Mouse (Mus musculus) stomach, postnatal 0 days (tissue): ENCODE results near the gene Ccser2. TPM values are rescaled to one million over a fixed set of nuclear protein-coding genes. Genes with fewer than 3 reads are reported as not detected.
A peak's percentile ranks its signal among the peaks of the same experiment; 100 is the strongest.

Experiments
- ATAC-seq: fragments of 200-750 bp; cut with Nextera tagmentation; 2 replicates; pipeline ENCODE4 v1.8.0; 2017; ENCODE audit not compliant: low FRiP score, low TSS enrichment
- DNase-seq: peaks from one replicate; pipeline ENCODE4 v3.0.0-alpha.2; 2016; ENCODE audit warnings: low spot score
- H3K27ac ChIP-seq: fragments of 300-500 bp; sonication (generic); replicated peaks from 2 replicates; pipeline ENCODE4 v1.5.1; 2014; ENCODE audit warnings: mild to moderate bottlenecking, control low read depth
- H3K27me3 ChIP-seq: fragments of 300-500 bp; sonication (generic); 2 replicates; pipeline ENCODE4 v1.6.1; 2014; ENCODE audit warnings: low read length; ENCODE audit not compliant: control insufficient read depth, insufficient read depth
- H3K36me3 ChIP-seq: fragments of 300-500 bp; sonication (generic); 2 replicates; pipeline ENCODE4 v1.6.1; 2014; ENCODE audit warnings: low read length, mixed read lengths; ENCODE audit not compliant: control insufficient read depth, insufficient read depth
- H3K4me1 ChIP-seq: fragments of 300-500 bp; sonication (generic); replicated peaks from 2 replicates; pipeline ENCODE4 v1.6.1; 2014; ENCODE audit warnings: antibody characterized with exemption; ENCODE audit not compliant: control insufficient read depth, insufficient read depth
- H3K4me2 ChIP-seq: fragments of 300-500 bp; sonication (generic); replicated peaks from 2 replicates; pipeline ENCODE4 v1.6.1; 2014; ENCODE audit warnings: low read depth, mild to moderate bottlenecking, control low read depth, moderate library complexity
- H3K4me3 ChIP-seq: fragments of 300-500 bp; sonication (generic); 2 replicates; pipeline ENCODE4 v1.5.1; 2014; ENCODE audit warnings: low read depth, low read length, control low read depth
- H3K9ac ChIP-seq: fragments of 300-500 bp; sonication (generic); 2 replicates; pipeline ENCODE4 v1.6.1; 2014; ENCODE audit warnings: mild to moderate bottlenecking, low read length, control low read depth, mixed read lengths
- H3K9me3 ChIP-seq: fragments of 300-500 bp; sonication (generic); 2 replicates; pipeline ENCODE4 v1.6.1; 2016; ENCODE audit warnings: low read length; ENCODE audit not compliant: control insufficient read depth
- CTCF ChIP-seq: IDR thresholded peaks from 2 replicates; pipeline ENCODE4 v1.5.1; 2016; ENCODE audit warnings: antibody characterized with exemption, low read depth, mild to moderate bottlenecking, moderate library complexity
- EP300 ChIP-seq: optimal IDR thresholded peaks from 2 replicates; pipeline ENCODE3; 2016; ENCODE audit warnings: antibody characterized with exemption
- WGBS: fragments of 180-500 bp; shearing (Covaris S2); extraction: QIAGEN DNeasy Blood & Tissue Kit; methylation state at CpG from one replicate; pipeline ENCODE4 v1.1.7; 2014; 5-methylcytosine and 5-hydroxymethylcytosine counted together
- polyA plus RNA-seq: library from polyadenylated mRNA; unstranded; fragments of >200 nt; fragmentation: Nextera tagmentation; extraction: Ambion mirVana; gene quantifications from 2 replicates; pipeline ENCODE4 v1.2.1, GENCODE M21; 2015

The Ccser2 gene
- polyA plus RNA-seq, 1 experiment from 2014 or later: 19.7 TPM

- ATAC-seq (peak; percentile 80), DNase-seq (peak; percentile 34)
- no peaks in the 10 kb centered on the region for H3K4me1 ChIP-seq
- H3K27me3 ChIP-seq: no peaks in the 10 kb centered on the region
- 54% methylated on average over 1 of the region's 1 CpGs for WGBS
- no peak overlapping the region for H3K9ac ChIP-seq
- no peak overlapping the region for H3K4me2 ChIP-seq
- no peak overlapping the region for H3K27ac ChIP-seq
- no peaks in the 10 kb centered on the region for H3K9me3 ChIP-seq
- no peak overlapping the region for H3K4me3 ChIP-seq
- peaks cover 4% of the 10 kb centered on the region; the same call in 1 of the 2 replicates for H3K36me3 ChIP-seq
- TF ChIP-seq CTCF (no peak), EP300 (no peak)
Observed at GRCm38 (mm10) chr14:36904206-36904605, 64.4 kb downstream of the Ccser2 start.

- Histone ChIP-seq H3K4me1 (no peaks in the 10 kb centered on the region), H3K9me3 (no peaks in the 10 kb centered on the region), H3K36me3 (peaks cover 4% of the 10 kb centered on the region; the same call in 1 of the 2 replicates), H3K4me2 (no peak overlapping the region), H3K27me3 (no peaks in the 10 kb centered on the region), H3K9ac (no peak overlapping the region), H3K4me3 (no peak overlapping the region), H3K27ac (no peak overlapping the region)
- TF ChIP-seq EP300: no peak
- no peak for TF ChIP-seq CTCF
- no peak for DNase-seq
- no peak for ATAC-seq
Observed at GRCm38 (mm10) chr14:36900883-36901282, 67.7 kb downstream of the Ccser2 start.

- H3K4me3 ChIP-seq: no peak overlapping the region
- 80% methylated on average over 3 of the region's 3 CpGs for WGBS
- ATAC-seq: no peak
- no peaks in the 10 kb centered on the region for H3K4me1 ChIP-seq
- no peak overlapping the region for H3K4me2 ChIP-seq
- no peaks in the 10 kb centered on the region for H3K27me3 ChIP-seq
- no peak for TF ChIP-seq EP300
- no peak for TF ChIP-seq CTCF
- H3K27ac ChIP-seq: no peak overlapping the region
- H3K36me3 ChIP-seq: no peaks in the 10 kb centered on the region
- no peaks in the 10 kb centered on the region for H3K9me3 ChIP-seq
- no peak overlapping the region for H3K9ac ChIP-seq
- DNase-seq: no peak
Observed at GRCm38 (mm10) chr14:36894701-36895100, 73.9 kb downstream of the Ccser2 start.

- Histone ChIP-seq H3K27ac (no peak overlapping the region), H3K9ac (no peak overlapping the region), H3K27me3 (no peaks in the 10 kb centered on the region), H3K4me2 (no peak overlapping the region), H3K4me3 (no peak overlapping the region), H3K36me3 (no peaks in the 10 kb centered on the region), H3K9me3 (no peaks in the 10 kb centered on the region), H3K4me1 (no peaks in the 10 kb centered on the region)
- 69% methylated on average over 2 of the region's 2 CpGs for WGBS
- TF ChIP-seq CTCF: no peak
- TF ChIP-seq EP300: no peak
- ATAC-seq (peak; percentile 49; the same call in 1 of the 2 replicates), DNase-seq (no peak)
Observed at GRCm38 (mm10) chr14:36892762-36893358, 75.7 kb downstream of the Ccser2 start.

- H3K4me3 ChIP-seq: no peak overlapping the region
- no peaks in the 10 kb centered on the region for H3K36me3 ChIP-seq
- no peak overlapping the region for H3K27ac ChIP-seq
- TF ChIP-seq CTCF: no peak
- TF ChIP-seq EP300: no peak
- WGBS: 66% methylated on average over 7 of the region's 7 CpGs
- DNase-seq: no peak
- H3K4me2 ChIP-seq: no peak overlapping the region
- no peak for ATAC-seq
- H3K27me3 ChIP-seq: no peaks in the 10 kb centered on the region
- no peaks in the 10 kb centered on the region for H3K9me3 ChIP-seq
- no peaks in the 10 kb centered on the region for H3K4me1 ChIP-seq
- no peak overlapping the region for H3K9ac ChIP-seq
Observed at GRCm38 (mm10) chr14:36890130-36890529, 78.4 kb downstream of the Ccser2 start.

GRCm38 (mm10) chr14:36885680-36886079 lies 82.9 kb downstream of the Ccser2 start:
- no peak overlapping the region for H3K4me2 ChIP-seq

More at GRCm38 (mm10) chr14:36885680-36886079, 82.9 kb downstream of the Ccser2 start:
- 85% methylated on average over 5 of the region's 5 CpGs for WGBS
- no peak overlapping the region for H3K9ac ChIP-seq
- no peak for ATAC-seq
- H3K9me3 ChIP-seq: no peaks in the 10 kb centered on the region
- H3K4me1 ChIP-seq: no peaks in the 10 kb centered on the region
- no peaks in the 10 kb centered on the region for H3K27me3 ChIP-seq
- no peak for DNase-seq
- H3K27ac ChIP-seq: no peak overlapping the region
- H3K36me3 ChIP-seq: no peaks in the 10 kb centered on the region
- no peak overlapping the region for H3K4me3 ChIP-seq
- TF ChIP-seq EP300: no peak
- no peak for TF ChIP-seq CTCF
